Mouse (Mus musculus): ENCODE data around the gene Akap7.
"Not testable (repeated sequence)": the region's sequence is repeated elsewhere in the genome, so short reads cannot be mapped to it uniquely, and the experiment has no call there.

Akap7 gene

DNA sequence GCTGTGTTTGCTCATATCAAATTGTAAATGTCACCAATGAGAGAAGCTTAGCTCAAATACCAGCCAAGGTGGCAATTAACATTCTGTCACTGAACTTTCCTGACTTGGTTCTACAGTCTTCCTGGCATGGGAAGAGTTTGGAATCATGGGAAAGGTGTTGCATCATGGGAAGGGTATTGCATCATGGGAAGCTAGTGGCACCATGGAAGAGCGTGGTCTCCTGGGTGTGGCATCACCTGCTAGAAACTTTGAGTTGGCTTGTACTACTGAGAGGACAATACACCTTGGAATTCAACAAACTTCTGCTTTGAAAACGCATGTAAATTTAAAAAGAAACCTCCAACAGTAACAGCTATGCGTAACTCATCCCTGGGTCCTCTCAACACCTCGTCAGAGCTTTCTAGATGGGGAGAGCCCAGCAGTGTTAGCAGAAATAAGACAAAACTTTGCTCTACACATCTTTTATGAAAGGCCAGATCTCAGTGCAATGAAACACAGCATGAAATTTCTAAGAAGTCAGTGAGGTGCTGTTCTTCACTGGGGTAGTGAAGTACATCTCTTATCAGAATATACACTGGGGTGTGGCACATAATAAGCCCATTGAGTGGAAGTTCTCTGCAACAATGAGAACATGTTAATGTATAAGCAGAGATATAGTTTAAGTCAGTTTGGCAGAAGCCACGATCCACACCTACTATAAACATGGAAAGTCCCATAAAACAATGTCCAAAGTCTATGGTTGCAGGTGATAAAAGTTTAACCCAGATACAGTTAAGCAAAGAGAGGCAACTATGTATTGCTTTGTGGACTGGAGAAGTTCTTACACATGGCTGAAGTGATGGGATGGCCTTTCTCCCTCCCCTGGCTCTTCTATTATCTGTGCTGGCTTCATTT is 115.2 kb downstream of the Akap7 start:
- DNase-seq (ENCODE audit: low spot score in 2 of 2): no peak

DNA sequence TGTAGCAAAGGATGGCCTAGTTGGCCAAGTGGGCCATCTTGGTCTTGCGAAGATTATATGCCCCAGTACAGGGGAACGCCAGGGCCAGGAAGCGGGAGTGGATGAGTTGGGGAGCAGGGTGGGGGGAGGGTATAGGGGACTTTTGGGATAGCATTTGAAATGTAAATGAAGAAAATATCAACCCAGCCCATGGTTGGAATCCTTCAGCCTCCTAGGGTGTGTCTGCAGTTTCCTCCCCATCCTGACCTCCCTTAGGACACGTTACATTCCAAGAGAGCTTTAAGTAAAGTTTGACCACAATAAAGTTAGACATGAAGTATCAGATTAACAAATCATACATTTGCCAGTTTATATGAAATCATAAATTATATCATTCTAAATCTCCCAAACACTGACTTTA is 116.5 kb downstream of the Akap7 start:
- no peak for DNase-seq (ENCODE audit: low spot score in 2 of 2)

DNA sequence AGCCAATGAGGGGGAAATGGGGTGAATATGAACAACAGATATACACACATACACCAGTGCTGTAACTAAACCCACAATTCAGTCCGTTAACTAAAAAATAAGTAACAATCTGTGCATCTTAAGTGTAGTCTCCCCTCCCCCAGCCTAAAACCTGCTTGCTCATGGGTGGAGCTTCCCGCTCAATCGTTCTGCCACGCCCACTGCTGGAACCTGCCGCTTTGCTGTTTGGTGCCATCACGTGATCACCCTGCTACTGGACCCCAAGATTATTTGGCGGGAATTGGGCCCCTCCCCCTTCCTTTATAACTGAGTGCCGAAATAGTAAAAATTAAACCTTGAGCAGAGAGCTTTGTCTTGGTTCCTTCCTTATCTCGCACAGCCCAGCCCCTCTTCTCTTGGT is 121.4 kb downstream of the Akap7 start:
- DNase-seq (ENCODE audit: low spot score in 2 of 2): not testable (repeated sequence)

DNA sequence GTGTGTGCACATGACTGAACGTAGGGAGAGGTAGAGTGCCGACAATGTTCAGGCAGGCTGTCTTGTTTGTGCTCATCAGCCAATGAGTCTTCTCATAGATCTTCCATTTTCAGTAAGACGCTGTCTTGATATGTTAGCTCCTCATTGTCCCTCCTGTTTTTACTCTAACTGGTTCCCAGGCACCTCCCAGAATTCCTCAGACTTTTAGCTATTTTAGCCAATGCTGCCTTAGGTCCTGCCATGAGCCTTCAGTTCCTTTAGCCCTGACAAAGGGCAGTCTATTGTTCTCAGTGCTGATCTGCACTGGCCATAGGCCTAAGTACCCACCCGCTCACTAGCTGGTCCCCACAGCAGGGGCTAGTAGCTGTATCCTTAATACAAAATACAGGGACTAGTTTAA is 122.0 kb downstream of the Akap7 start:
- no peak for DNase-seq (ENCODE audit: low spot score in 2 of 2)

DNA sequence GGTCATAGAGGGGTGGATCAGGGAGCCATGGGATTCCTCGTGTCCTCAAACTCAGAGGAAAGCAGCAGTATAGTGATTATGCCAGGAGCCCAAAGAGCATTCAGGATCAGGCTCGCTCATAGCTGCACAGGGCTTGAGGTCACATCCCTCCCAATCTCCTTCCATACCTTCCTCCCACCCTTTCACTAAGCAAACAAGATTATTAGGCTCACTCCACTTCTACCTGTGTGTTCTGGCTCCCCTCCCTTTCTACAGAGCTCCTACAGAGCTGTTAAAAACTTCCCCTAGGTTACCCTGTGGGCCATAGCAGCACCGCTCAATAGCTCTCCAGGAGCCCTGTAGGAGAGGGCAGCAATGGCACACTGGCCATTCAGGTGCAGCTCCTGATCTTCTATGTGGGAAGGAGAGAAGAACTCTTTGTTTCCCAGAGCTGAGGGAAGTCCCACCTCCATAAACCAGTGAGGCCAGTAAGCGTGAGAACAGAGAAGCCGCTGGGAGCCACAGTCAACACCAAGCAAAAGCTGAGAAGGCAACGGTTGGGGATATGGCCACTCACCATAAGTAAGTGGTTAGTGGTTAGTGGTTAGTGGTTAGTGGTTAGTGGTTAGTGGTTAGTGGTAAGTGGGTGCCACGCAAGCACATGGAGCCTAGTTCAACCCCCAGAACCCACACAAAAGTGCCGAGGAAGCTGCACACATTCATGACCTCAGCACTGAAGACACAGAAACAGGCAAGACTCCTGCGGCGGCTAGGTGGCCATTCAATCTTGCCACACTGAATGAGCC is 122.7 kb downstream of the Akap7 start:
- no peak for DNase-seq (ENCODE audit: low spot score in 2 of 2)

DNA sequence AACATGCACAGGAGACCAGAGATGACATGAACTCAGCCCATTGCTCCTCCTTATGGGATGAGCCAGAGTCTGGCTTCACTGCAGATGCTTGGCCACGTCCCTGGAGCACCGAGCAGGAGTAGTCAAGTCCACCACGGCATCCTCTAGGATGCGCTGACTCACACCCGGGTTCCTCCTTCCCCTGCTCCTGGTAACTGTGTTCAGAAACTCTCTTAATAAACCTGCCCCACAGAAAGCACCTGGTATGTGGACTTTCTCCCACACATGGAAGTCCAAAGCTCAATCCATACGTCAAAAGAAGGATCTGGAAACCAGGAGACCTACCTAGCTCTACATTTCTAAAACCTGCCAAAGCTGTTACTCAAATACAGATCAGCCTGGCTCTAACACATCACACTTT is 124.4 kb downstream of the Akap7 start:
- no peak for DNase-seq (ENCODE audit: low spot score in 2 of 2)

DNA sequence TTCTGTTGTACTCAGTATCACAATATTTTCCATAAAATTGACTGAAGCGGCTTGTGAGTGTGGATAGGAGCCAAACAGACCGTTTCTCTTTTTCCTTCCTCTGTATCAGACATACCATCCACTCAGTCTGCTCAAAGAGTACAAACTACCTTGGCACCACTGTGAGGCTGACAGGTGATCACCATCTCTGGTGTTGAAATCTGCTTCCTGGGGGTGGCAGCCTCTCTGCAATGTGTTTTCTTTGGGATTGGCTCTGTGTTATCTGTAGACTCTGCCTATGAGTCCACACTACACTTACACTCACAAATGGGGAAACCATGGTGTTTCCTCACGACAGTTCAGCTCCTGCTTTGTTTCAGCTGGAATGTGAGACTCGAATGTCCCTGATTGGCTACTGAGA is 128.6 kb downstream of the Akap7 start:
- no peak for DNase-seq (ENCODE audit: low spot score in 2 of 2)

DNA sequence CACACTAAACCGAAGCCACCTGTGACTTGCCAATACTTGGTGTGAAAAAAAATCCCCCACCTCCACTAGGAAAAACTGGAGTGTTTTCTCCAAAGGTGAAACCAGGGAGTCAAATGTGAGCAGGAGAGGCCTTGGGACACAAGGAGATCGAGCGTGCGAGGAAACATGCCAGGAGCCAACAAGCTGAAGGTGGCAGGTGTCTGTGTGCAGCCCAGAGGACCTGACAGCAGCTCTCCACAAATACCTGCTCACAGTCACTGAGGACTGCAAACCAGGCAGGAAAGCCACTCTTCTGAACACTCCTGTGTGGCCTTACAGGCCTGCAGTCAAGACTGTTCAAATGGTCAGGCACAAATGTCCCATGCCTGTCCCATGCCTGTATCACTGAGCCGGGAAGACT is 130.4 kb downstream of the Akap7 start:
- no peak for DNase-seq (ENCODE audit: low spot score in 2 of 2)

DNA sequence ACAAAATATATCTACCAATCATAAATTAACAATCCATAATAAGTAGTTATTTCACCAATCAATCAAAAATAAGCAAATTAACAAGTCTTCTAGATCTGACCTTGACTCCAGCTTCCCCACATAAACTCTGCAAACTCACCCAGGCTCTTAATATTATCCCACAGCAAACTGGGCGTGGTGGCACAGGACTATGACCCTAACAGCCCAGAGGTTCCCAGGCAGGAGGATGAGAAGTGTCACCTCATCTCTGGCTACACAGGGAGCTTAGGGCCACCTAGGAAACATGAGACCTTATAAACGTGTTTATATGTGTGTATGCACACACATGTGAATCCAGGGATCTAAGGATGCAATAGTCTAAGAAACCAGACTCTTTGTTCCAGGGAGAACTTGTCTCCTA is 132.8 kb downstream of the Akap7 start:
- no peak for DNase-seq (ENCODE audit: low spot score in 2 of 2)

DNA sequence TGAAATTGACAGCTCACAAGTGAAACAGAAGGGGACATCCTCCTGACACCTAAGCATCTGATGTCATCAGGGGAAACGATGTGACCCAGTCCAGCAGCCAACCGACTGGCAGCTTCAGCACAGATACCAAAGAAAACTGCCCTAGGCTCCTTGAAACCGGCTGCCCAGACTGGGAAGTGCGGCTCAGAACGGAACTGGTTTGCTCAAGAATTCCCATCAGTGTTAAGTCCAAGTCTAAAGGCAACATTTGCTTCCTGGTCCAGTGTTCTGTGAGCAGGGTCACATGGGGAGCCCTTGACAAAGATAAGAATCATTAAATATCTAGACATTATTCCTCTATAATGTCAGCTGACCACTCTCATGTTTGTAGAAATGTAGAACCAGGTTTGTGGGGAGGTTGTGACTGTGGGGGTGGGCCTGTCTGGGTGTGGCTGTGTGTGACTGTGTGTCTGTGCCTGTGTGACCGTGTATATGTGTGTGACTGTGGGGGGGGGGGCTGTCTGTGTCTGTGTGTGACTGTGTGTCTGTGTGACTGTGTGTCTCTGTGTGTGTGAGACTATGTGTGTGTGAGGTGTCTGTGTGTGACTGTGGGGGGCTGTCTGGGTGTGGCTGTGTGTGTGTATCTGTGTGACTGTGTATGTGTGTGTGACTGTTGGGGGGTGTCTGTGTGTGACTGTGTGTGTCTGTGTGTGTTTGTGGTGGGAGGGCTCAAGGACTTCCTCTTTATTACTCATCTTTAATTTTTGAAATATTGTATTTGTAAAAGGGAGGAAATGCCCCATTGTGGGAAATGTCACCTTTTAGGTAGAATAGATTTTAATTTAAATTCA is 140.1 kb downstream of the Akap7 start:
- no peak for DNase-seq (ENCODE audit: low spot score in 2 of 2)

DNA sequence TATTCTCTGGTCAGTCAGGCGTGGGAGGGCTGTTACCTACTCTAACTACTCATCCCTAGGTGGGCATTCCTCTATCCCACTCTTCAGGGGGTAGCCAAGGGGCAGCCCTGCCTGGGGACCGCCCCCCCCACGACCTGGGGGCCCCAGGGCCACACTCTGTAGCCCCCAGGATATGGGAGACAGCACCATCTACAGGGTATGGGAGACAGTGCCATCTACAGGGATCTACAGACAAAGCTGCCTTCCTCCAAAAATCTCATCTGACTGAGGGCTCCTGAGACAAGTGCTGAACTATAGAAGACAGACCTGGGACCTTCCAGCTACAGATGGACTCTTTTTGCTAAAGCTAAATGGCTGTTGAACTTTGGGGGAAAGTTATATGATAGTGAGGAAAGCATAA is 144.2 kb downstream of the Akap7 start:
- DNase-seq (ENCODE audit: low spot score in 2 of 2): not testable (repeated sequence)

DNA sequence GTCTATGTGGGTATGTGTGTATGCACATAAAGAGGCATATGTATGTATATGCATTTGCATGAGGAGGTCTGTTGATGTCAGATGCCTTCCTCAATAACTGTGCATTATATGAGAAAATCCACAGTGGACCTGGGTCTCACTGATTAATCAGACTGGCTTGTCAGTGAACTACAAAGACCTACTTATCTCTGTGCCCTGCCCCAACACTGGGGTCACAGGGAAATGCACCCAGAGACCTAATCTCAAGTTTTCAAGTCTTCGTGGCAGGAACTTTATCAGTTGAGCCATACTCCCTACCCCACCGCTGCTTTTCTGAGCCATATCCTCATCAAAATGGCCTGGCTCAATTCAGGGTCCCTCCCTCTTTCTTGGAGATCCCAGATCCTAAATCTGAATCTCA is 146.0 kb downstream of the Akap7 start:
- DNase-seq (ENCODE audit: low spot score in 2 of 2): no peak

DNA sequence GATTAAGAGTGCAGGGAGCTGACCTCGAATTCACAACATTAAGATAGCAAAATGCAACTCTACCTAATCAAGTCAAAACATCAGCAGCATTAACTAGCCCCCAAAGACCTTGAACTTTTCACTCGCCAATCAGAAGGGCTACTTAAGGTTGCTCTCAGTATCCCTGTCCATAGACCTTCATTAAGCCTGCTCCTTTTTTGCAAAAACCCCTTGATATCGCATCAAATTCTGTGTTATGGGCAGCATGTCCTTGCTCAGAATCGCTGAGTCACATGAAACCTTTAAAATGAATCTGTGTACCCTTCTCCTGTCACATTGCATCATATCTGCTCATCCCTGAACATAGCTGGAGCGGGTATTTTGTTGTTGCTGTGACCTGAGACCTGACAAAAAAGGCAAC is 149.0 kb downstream of the Akap7 start:
- DNase-seq (ENCODE audit: low spot score in 2 of 2): no peak

DNA sequence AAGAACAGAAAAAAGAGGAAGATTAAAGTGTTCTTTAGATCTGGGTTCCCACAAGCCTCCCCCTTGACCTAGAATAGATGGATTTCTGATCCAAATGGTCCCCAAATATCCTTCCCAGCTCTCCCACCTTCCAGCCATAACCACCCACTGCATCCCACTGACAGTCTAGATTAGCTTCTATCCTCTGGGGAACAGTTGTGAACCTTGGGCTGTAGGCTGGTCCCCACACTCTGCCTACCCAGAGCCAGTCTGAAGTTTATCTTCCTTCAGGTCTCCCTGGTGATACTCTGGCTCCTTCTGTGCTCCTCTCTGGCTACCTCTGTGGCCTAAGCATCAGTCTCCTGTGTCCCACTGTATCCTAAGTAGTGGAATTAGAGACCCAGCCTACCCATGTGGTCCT is 150.3 kb downstream of the Akap7 start:
- no peak for DNase-seq (ENCODE audit: low spot score in 2 of 2)

DNA sequence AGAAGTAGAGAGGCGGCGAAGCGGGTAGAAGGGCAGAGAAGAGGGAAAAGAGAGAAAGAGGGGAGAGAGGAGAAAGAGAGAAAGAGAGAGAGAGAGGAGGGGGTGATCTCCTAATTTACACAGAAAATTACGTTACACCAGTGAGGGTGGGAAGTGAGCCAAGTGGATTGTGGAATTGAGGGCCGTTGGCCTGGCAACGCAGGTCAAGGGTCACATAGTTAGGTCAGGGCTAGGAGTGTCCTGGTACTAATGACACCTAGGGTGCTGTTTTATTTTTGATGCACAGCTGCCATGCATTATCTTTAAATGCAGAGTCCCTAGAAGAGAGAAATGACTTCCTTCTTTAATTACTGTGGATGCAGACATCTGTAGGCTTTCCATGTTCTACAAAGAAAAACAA is 153.4 kb downstream of the Akap7 start:
- DNase-seq (ENCODE audit: low spot score in 2 of 2): no peak

DNA sequence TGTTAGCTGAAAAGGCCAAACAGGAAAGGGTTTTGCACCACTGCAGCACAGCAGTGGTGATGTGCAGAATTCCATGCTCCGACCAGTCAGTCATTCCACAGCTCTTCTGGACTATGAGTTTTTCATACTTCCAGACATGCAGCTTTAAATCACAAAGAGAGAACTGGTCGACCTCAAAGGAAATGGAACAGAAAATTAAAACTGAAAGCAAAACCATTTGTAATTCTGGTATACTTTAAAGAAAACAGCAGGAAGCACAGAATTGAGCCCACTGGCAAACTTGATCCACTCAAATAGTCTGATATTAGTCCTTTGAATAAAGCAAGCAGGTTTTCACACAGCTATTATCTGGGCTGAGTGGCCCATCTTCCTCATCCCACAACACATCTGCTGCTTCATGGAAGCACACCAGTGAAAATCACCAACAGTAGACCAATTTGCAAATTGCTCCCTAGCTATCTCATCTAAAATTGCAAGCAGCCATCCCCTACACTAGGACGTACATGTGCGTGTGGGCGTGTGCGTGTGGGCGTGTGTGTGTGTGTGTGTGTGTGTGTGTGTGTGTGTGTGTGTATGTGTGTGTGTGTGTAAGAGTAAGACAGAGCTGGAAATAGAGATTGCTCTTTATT is 156.4 kb downstream of the Akap7 start:
- no peak for DNase-seq (ENCODE audit: low spot score in 2 of 2)

DNA sequence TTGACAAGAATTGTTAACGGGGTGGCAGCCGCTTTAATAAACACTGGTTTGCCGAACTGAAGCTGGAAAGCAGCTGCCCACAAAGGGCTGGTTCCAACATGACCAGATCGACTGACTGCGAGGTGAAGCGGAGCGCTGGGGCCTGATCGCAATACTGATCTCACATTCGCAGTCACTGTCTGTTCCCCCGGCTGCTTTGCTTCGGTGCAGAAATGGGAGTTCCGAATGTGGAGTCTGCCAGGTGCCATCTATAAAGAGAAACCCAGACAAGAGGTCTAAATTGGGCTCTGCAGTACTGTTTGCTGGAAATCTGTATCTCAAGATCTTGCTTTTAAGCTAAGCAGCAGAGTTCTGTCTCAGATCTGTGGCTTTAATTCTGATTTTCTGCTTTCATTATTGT is 161.8 kb downstream of the Akap7 start:
- peak; percentile 35 to 42 for DNase-seq (ENCODE audit: low spot score in 2 of 2)

DNA sequence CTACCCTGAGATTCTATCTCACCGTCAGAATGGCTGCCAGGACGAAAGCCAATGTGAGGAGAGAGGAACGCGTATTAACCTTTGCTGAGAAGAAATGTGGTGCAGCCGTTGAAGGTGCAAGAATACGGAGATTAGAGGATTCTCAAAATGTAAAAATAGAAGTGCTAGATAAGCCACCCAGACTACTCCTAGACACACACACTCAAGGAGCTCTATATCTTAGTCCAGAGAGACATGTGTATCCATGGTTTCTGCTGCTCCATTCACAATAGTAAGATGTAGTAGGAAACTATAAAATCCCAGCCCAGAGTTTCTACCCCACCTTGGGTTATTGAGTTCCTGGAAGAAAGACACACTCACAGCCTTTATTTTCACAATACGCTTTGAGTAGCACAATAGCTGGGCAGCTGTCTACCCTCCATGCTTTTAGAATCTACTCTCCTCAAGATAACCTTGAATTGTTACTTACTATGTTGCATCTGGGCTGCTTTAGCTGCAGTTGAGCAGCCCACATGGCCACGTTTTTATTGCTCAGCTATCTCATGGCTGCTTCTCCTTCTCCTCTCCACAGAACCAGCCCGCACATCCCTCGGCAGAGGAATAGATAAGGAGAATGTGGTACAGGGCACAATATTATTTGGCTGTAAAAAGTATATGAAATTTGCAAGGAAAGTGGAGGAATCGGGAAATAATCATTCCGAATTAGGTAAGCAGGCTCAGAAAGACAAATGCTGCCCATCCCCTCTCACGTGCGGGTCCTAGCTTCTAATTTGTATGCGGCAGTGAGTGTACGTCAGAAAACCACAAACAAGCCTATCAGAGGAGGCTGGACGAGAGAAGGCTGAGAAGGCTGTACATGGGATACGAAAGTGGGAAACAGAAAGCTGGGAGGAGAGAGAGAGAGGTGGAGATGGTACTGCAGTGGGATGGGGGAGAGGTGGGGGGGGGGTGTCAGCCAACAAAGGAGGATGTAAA is 162.6 kb downstream of the Akap7 start:
- no peak for DNase-seq (ENCODE audit: low spot score in 2 of 2)

DNA sequence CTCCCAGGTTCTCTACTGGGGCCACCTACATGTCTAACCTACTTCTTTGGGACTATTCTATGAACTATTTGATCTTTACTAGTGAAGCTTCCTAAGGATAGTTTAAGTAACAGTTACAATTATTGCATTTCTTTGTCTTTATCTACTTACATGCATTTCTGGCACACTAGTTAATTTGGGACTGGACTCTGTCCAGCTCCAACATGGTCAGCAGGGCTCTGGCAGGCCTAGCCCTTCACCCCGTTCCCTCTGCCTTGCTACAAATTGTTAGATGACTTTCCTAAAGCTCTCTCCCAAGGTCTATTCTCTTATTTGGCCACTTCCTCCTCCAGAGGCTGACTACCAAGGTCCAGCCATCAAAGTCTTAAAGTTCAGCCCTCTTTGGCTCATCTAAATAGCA is 165.9 kb downstream of the Akap7 start:
- no peak for DNase-seq (ENCODE audit: low spot score in 2 of 2)

DNA sequence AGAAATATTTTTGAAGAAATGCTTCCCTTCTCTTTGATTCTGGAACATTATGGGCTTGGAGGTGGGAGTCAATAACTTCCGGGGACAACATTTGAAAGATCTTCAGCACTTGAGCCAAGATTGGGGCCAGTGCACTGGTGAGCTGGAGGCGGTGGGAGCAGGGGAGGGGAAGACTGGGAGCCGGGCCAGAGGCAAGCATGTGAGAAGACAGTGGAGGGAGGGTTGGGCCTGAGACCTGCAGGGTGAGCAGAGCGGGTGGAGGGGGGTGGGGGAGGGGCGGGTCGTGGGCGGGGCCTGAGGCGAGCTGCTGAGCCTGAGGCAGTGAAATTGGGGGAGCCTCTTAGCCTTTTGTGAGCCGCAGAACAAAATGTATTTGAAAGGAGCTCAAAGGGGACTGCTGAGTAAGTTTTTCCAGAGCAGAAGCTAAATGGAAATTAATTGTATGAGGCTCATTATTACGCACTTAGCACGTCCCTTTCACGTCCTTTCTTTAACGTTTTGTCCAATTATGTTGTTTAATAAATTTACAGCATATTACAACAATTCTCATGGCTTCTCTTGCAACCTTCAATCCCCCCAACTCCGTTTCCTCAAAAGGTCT is 167.4 kb downstream of the Akap7 start:
- no peak for DNase-seq (ENCODE audit: low spot score in 2 of 2)

All from frontal cortex, postnatal 25 days (tissue).